Mouse (Mus musculus): ENCODE measurements around the gene As3mt.
"Not testable (repeated sequence)": the region's sequence is repeated elsewhere in the genome, so short reads cannot be mapped to it uniquely, and the experiment has no call there.

As3mt gene

GRCm38 (mm10) chr19:46752235-46752634, 45.0 kb downstream of the As3mt start:
- DNase-seq (ENCODE audit: low spot score): no peak

- DNase-seq (ENCODE audit: low spot score): no peak
These were observed 47.8 kb downstream of the As3mt start for GRCm38 (mm10) chr19:46755066-46755465.

GRCm38 (mm10) chr19:46756221-46756620, 49.0 kb downstream of the As3mt start:
- no peak for DNase-seq (ENCODE audit: low spot score)

- DNase-seq (ENCODE audit: low spot score): no peak
These were observed 51.8 kb downstream of the As3mt start for GRCm38 (mm10) chr19:46759096-46759495.

GRCm38 (mm10) chr19:46759909-46760308, 52.7 kb downstream of the As3mt start:
- DNase-seq (ENCODE audit: low spot score): not testable (repeated sequence)

- DNase-seq (ENCODE audit: low spot score): peak; percentile 65
These were observed 53.3 kb downstream of the As3mt start for GRCm38 (mm10) chr19:46760375-46761160.

GRCm38 (mm10) chr19:46761247-46761946, 54.1 kb downstream of the As3mt start, which contains the start of gene Cnnm2:
Gene Cnnm2 (plus strand): TSS chr19:46761596.
- peak; percentile 98 for DNase-seq (ENCODE audit: low spot score)

GRCm38 (mm10) chr19:46761971-46762290, 54.7 kb downstream of the As3mt start:
- no peak for DNase-seq (ENCODE audit: low spot score)

GRCm38 (mm10) chr19:46762291-46762991, 55.2 kb downstream of the As3mt start:
- DNase-seq (ENCODE audit: low spot score): no peak

- no peak for DNase-seq (ENCODE audit: low spot score)
These were observed 55.7 kb downstream of the As3mt start for GRCm38 (mm10) chr19:46762992-46763342.

GRCm38 (mm10) chr19:46763356-46763755, 56.1 kb downstream of the As3mt start:
- no peak for DNase-seq (ENCODE audit: low spot score)

- DNase-seq (ENCODE audit: low spot score): no peak
These were observed 56.9 kb downstream of the As3mt start for GRCm38 (mm10) chr19:46763932-46764762.

- no peak for DNase-seq (ENCODE audit: low spot score)
These were observed 57.5 kb downstream of the As3mt start for GRCm38 (mm10) chr19:46764763-46765117.

- no peak for DNase-seq (ENCODE audit: low spot score)
These were observed 58.9 kb downstream of the As3mt start for GRCm38 (mm10) chr19:46766125-46766524.

- no peak for DNase-seq (ENCODE audit: low spot score)
These were observed 62.5 kb downstream of the As3mt start for GRCm38 (mm10) chr19:46769759-46770158.

GRCm38 (mm10) chr19:46771801-46772200, 64.5 kb downstream of the As3mt start:
- DNase-seq (ENCODE audit: low spot score): no peak

GRCm38 (mm10) chr19:46776391-46776790, 69.1 kb downstream of the As3mt start:
- DNase-seq (ENCODE audit: low spot score): no peak

- DNase-seq (ENCODE audit: low spot score): no peak
These were observed 69.6 kb downstream of the As3mt start for GRCm38 (mm10) chr19:46776850-46777249.

GRCm38 (mm10) chr19:46777928-46778680, 70.8 kb downstream of the As3mt start:
- DNase-seq (ENCODE audit: low spot score): no peak

- DNase-seq (ENCODE audit: low spot score): not testable (repeated sequence)
These were observed 71.9 kb downstream of the As3mt start for GRCm38 (mm10) chr19:46779130-46779529.

GRCm38 (mm10) chr19:46784038-46784437, 76.8 kb downstream of the As3mt start:
- no peak for DNase-seq (ENCODE audit: low spot score)
